Mouse (Mus musculus) MEL (cell line): ENCODE data around the gene Nxph3. TPM values are rescaled to one million over a fixed set of nuclear protein-coding genes. Genes with fewer than 3 reads are reported as not detected.

ENCODE experiments used
- DNase-seq: peaks from one replicate; pipeline ENCODE4 v3.0.0; 2011; ENCODE audit warnings: low read depth, low spot score
- H3K27ac ChIP-seq: 2 replicates; pipeline ENCODE4 v1.5.1; 2012; ENCODE audit warnings: low read depth, mild to moderate bottlenecking, control low read depth, low read length, moderate library complexity; ENCODE audit not compliant: control insufficient read depth
- H3K27me3 ChIP-seq, 2 experiments: fragments of 150-350 bp in 1 of 2; sonication (generic) in 1 of 2; 2 replicates each; pipeline ENCODE4 v1.6.1; 2012; ENCODE audit warnings: low read length in 2 of 2, mild to moderate bottlenecking in 2 of 2, improper control_type of control experiment in 1 of 2, moderate library complexity in 1 of 2; ENCODE audit not compliant: insufficient read depth in 2 of 2, control insufficient read depth in 1 of 2
- H3K36me3 ChIP-seq, 2 experiments: 2 replicates each; pipeline ENCODE4 v1.6.1; 2012 to 2014; ENCODE audit warnings: low read length in 2 of 2, improper control_type of control experiment in 1 of 2, inconsistent platforms in 1 of 2, mild to moderate bottlenecking in 1 of 2; ENCODE audit not compliant: insufficient read depth in 2 of 2, control insufficient read depth in 1 of 2
- H3K4me1 ChIP-seq, 2 experiments: fragments of 150-350 bp in 1 of 2; sonication (generic) in 1 of 2; 2 replicates each; pipeline ENCODE4 v1.6.1; 2012; ENCODE audit warnings: low read length in 2 of 2, improper control_type of control experiment in 1 of 2, mild to moderate bottlenecking in 1 of 2; ENCODE audit not compliant: insufficient read depth in 2 of 2, control insufficient read depth in 1 of 2
- H3K4me3 ChIP-seq, 2 experiments: fragments of 150-350 bp in 1 of 2; sonication (generic) in 1 of 2; 2 replicates each; pipeline ENCODE4 v1.5.1; 2012; ENCODE audit warnings: low read depth in 2 of 2, low read length in 2 of 2, mild to moderate bottlenecking in 2 of 2, moderate library complexity in 2 of 2, control low read depth in 1 of 2, improper control_type of control experiment in 1 of 2; ENCODE audit not compliant: control insufficient read depth in 1 of 2, insufficient read depth in 1 of 2
- H3K79me2 ChIP-seq: 2 replicates; pipeline ENCODE4 v1.6.1; 2012; ENCODE audit warnings: mild to moderate bottlenecking, low read length, moderate library complexity; ENCODE audit not compliant: control insufficient read depth, poor library complexity, insufficient read depth
- H3K9ac ChIP-seq: 2 replicates; pipeline ENCODE4 v1.6.1; 2012; ENCODE audit warnings: low read depth, mild to moderate bottlenecking, control low read depth, low read length, moderate library complexity; ENCODE audit not compliant: control insufficient read depth, poor library complexity, severe bottlenecking
- H3K9me3 ChIP-seq: fragments of 150-350 bp; sonication (generic); replicated peaks from 2 replicates; pipeline ENCODE4 v1.6.1; 2012; ENCODE audit warnings: mild to moderate bottlenecking, low read length, improper control_type of control experiment, moderate library complexity; ENCODE audit not compliant: insufficient read depth
- BHLHE40 ChIP-seq: IDR thresholded peaks from 2 replicates; pipeline ENCODE4 v1.6.1; 2012; ENCODE audit warnings: low read depth, mild to moderate bottlenecking, inconsistent platforms, low read length, improper control_type of control experiment, borderline replicate concordance
- HCFC1 ChIP-seq: IDR thresholded peaks from 2 replicates; pipeline ENCODE4 v1.6.1; 2012; ENCODE audit warnings: low read depth, mild to moderate bottlenecking, inconsistent platforms, low read length, improper control_type of control experiment, moderate library complexity
- JUND ChIP-seq: IDR thresholded peaks from 2 replicates; pipeline ENCODE4 v1.6.1; 2011; ENCODE audit warnings: low read depth, mild to moderate bottlenecking, improper control_type of control experiment, low read length
- MAZ ChIP-seq: IDR thresholded peaks from 2 replicates; pipeline ENCODE4 v1.6.1; 2012; ENCODE audit warnings: low read depth, mild to moderate bottlenecking, inconsistent platforms, low read length, improper control_type of control experiment
- MEF2A ChIP-seq: IDR thresholded peaks from 2 replicates; pipeline ENCODE4 v1.6.1; 2014; ENCODE audit warnings: low read depth, mild to moderate bottlenecking, inconsistent platforms, low read length, improper control_type of control experiment; ENCODE audit not compliant: poor library complexity, insufficient replicate concordance, severe bottlenecking; ENCODE audit errors: extremely low read depth
- POLR2AphosphoS5 ChIP-seq: IDR thresholded peaks from 2 replicates; pipeline ENCODE4 v1.6.1; 2012; ENCODE audit warnings: low read depth, borderline replicate concordance, mild to moderate bottlenecking, inconsistent platforms, low read length, moderate library complexity, mixed read lengths
- SMC3 ChIP-seq: IDR thresholded peaks from 2 replicates; pipeline ENCODE4 v1.6.1; 2011; ENCODE audit warnings: low read depth, low read length, improper control_type of control experiment
- TAL1 ChIP-seq: IDR thresholded peaks from 2 replicates; pipeline ENCODE4 v1.6.1; 2012; ENCODE audit warnings: mild to moderate bottlenecking, inconsistent platforms, low read length, moderate library complexity, mixed read lengths
- TBP ChIP-seq: IDR thresholded peaks from 2 replicates; pipeline ENCODE4 v1.8.0; 2011; ENCODE audit warnings: low read depth, low read length, improper control_type of control experiment
- TCF12 ChIP-seq: IDR thresholded peaks from 2 replicates; pipeline ENCODE4 v1.6.1; 2014; ENCODE audit warnings: low read depth, mild to moderate bottlenecking, inconsistent platforms, low read length, improper control_type of control experiment, moderate library complexity
- UBTF ChIP-seq: IDR thresholded peaks from 2 replicates; pipeline ENCODE4 v1.6.1; 2012; ENCODE audit warnings: low read depth, mild to moderate bottlenecking, inconsistent platforms, low read length, improper control_type of control experiment, moderate library complexity, borderline replicate concordance; ENCODE audit not compliant: insufficient read depth
- USF1 ChIP-seq: IDR thresholded peaks from 2 replicates; pipeline ENCODE4 v1.6.1; 2014; ENCODE audit warnings: low read depth, mild to moderate bottlenecking, inconsistent platforms, low read length, improper control_type of control experiment, moderate library complexity
- USF2 ChIP-seq, 2 experiments: IDR thresholded peaks; 2 replicates each; pipeline ENCODE4 v1.6.1; 2011 to 2012; ENCODE audit warnings: improper control_type of control experiment in 2 of 2, low read length in 2 of 2, borderline replicate concordance in 1 of 2, inconsistent platforms in 1 of 2, low read depth in 1 of 2, mild to moderate bottlenecking in 1 of 2; ENCODE audit not compliant: insufficient read depth in 1 of 2
- ZNF384 ChIP-seq: IDR thresholded peaks from 2 replicates; pipeline ENCODE4 v1.6.1; 2012; ENCODE audit warnings: low read depth, mild to moderate bottlenecking, inconsistent platforms, low read length, improper control_type of control experiment
- polyA plus RNA-seq, 2 experiments: library from polyadenylated mRNA; stranded (reverse) in 1 of 2; unstranded in 1 of 2; fragments of >175 nt in 1 of 2; fragments of >200 nt in 1 of 2; gene quantifications; 2 replicates each; pipeline versions ENCODE4 v1.2.1 to v1.2.4; 2012; ENCODE audit warnings: low replicate concordance in 2 of 2, low read depth in 1 of 2; ENCODE audit not compliant: insufficient read length in 2 of 2, insufficient read depth in 1 of 2, missing spikeins in 1 of 2
- total RNA-seq: library from RNA; depleted of rRNA; stranded (reverse); fragments of 300-350 nt; gene quantifications from 2 replicates; pipeline ENCODE4 v1.2.3, GENCODE M21; 2012

Gene Nxph3
- total and polyA plus RNA-seq, 3 experiments, result not detected

GRCm38 (mm10) chr11:95550301-95551021, 36.1 kb upstream of the Nxph3 start:
- Histone ChIP-seq H3K36me3 (no peaks in the 10 kb centered on the region), H3K9me3 (no peaks in the 10 kb centered on the region), H3K4me1 (no peaks in the 10 kb centered on the region), H3K27ac (no peak overlapping the region), H3K27me3 (peaks cover 12 to 15% of the 10 kb centered on the region in 2 experiments), H3K9ac (no peak overlapping the region), H3K4me3 (no peak overlapping the region), H3K79me2 (no peaks in the 10 kb centered on the region)
- no peak for DNase-seq
- TF ChIP-seq TAL1 (no peak), MEF2A (no peak), USF2 (IDR thresholded peaks at IDR 0.05; ENCODE audit: borderline replicate concordance in 1 of 2, insufficient read depth in 1 of 2, low read depth in 1 of 2, low read length in 2 of 2) (no peak), HCFC1 (no peak), SMC3 (no peak), UBTF (no peak), ZNF384 (no peak)

GRCm38 (mm10) chr11:95546021-95546782, 31.8 kb upstream of the Nxph3 start:
- H3K9ac ChIP-seq, result no peak overlapping the region
- no peaks in the 10 kb centered on the region for H3K36me3 ChIP-seq
- no peak for TF ChIP-seq TCF12
- TF ChIP-seq USF2 (IDR thresholded peaks at IDR 0.05; ENCODE audit: borderline replicate concordance in 1 of 2, insufficient read depth in 1 of 2, low read depth in 1 of 2, low read length in 2 of 2), result no peak
- TF ChIP-seq MEF2A, result no peak
- no peak for TF ChIP-seq USF1
- no peak for TF ChIP-seq MAZ
- TF ChIP-seq POLR2AphosphoS5, result no peak
- TF ChIP-seq JUND, result no peak
- no peak for TF ChIP-seq TBP
- no peak for TF ChIP-seq BHLHE40
- H3K79me2 ChIP-seq, result no peaks in the 10 kb centered on the region
- no peak overlapping the region for H3K27ac ChIP-seq
- H3K9me3 ChIP-seq, result no peaks in the 10 kb centered on the region
- H3K4me3 ChIP-seq, result no peak overlapping the region
- H3K27me3 ChIP-seq, result peaks cover 10 to 13% of the 10 kb centered on the region in 2 experiments
- no peaks in the 10 kb centered on the region for H3K4me1 ChIP-seq
- DNase-seq, result no peak
